Mouse (Mus musculus): ENCODE data around the gene Ttbk2. TPM values are rescaled to one million over a fixed set of nuclear protein-coding genes. Genes with fewer than 3 reads are reported as not detected.

The Ttbk2 gene
- total RNA-seq, 2 experiments from 2014 or later, result 87.8 to 88.5 TPM

DNA sequence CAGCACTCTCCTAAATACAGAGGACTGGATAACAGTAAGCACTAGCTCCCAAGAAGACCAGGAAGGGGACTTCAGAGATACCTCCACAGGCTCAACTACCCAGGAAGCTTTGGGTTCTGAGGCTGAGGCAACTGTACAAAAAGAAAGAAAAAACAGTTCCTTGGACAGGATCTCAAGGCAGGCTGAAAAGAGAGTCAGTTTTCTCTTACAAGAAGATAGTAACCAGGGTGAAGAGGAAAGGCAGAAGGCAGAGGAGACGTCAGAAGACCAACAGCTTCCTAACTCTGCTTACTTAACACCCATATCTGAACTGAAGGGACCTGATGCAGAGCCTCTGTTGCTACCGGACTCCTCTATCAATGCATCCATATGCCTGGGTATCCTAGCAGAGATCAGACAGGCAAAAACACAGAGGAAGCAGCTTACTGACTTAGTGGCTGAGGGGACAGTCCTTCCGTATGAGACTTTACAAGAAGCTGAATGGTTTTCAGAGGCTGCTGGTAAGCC is 150.0 kb downstream of the Ttbk2 start:
- no peak for DNase-seq (ENCODE audit: low spot score in 2 of 2)
- intact Hi-C loops (cut with DNase I), result no loop called here

DNA sequence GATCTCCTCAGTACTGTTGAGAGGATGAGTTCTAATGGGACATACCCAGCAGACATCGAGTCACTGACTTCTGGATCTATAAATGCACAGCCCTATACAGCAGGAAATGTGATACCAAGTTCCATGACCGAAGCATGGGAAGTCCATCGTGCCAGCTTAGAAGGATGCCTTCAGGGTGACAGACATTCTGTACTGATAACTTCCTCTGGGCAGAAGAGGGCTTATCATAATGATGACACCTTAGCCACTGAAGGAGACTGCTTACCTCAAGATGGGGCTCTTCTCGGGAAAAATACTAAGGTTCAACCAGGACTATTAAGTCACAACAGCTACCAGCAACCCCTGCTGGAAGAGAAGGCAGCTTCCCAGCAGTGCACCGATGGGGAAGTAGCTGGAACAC is 152.6 kb downstream of the Ttbk2 start:
- intact Hi-C loops (cut with DNase I), result no loop called here
- DNase-seq (ENCODE audit: low spot score in 2 of 2), result no peak

Other genes starting within 250 kb of the Ttbk2 start
- gene Haus2, start 241.2 kb downstream of the Ttbk2 start, total RNA-seq (2021), result 10 to 100 TPM; 14.8 to 15.6 TPM
- gene Lrrc57, start 241.1 kb downstream of the Ttbk2 start, total RNA-seq (2021), result 10 to 100 TPM; 40.6 to 46.8 TPM
- 1 to 10 TPM; 7.1 to 9.3 TPM for gene Stard9, start 221.5 kb downstream of the Ttbk2 start, total RNA-seq (2021)
- gene Cdan1, start 476 bp downstream of the Ttbk2 start, total RNA-seq (2021), result 10 to 100 TPM; 24.1 to 26.6 TPM
- gene Ubr1, start 120.1 kb upstream of the Ttbk2 start, total RNA-seq (2021), result 10 to 100 TPM; 39.3 to 43.0 TPM
- gene Tmem62, start 126.4 kb upstream of the Ttbk2 start, total RNA-seq (2021), result 10 to 100 TPM; 24.7 to 27.3 TPM
- 10 to 100 TPM; 54.9 to 56.9 TPM for gene Ccndbp1, start 157.8 kb upstream of the Ttbk2 start, total RNA-seq (2021)
- not detected for gene Epb42, start 186.5 kb upstream of the Ttbk2 start, total RNA-seq (2021)
- gene Tgm5, start 235.2 kb upstream of the Ttbk2 start, total RNA-seq (2021), result not detected